Mouse (Mus musculus): ENCODE data around the gene Stat2.

Gene Stat2

GRCm38 (mm10) chr10:128270287-128270841, at the start of gene Stat2:
Gene Stat2, plus strand, starts transcription at chr10:128270559.
- peak; percentile 94 for DNase-seq (ENCODE audit: low read depth, low spot score)

GRCm38 (mm10) chr10:128221533-128222286, 48.6 kb upstream of the Stat2 start:
- no peak for DNase-seq (ENCODE audit: low read depth, low spot score)

GRCm38 (mm10) chr10:128225064-128225463, 45.3 kb upstream of the Stat2 start:
- DNase-seq (ENCODE audit: low read depth, low spot score): no peak

GRCm38 (mm10) chr10:128225538-128225937, 44.8 kb upstream of the Stat2 start, which contains the start of gene Mip:
Gene Mip, plus strand, starts transcription at chr10:128225838.
- no peak for DNase-seq (ENCODE audit: low read depth, low spot score)

- DNase-seq (ENCODE audit: low read depth, low spot score): no peak
Observed at GRCm38 (mm10) chr10:128227592-128227991, 42.8 kb upstream of the Stat2 start.

- DNase-seq (ENCODE audit: low read depth, low spot score): no peak
Observed at GRCm38 (mm10) chr10:128228009-128228408, 42.4 kb upstream of the Stat2 start.

GRCm38 (mm10) chr10:128230582-128230981, 39.8 kb upstream of the Stat2 start:
- DNase-seq (ENCODE audit: low read depth, low spot score): no peak

GRCm38 (mm10) chr10:128231146-128231545, 39.2 kb upstream of the Stat2 start:
- no peak for DNase-seq (ENCODE audit: low read depth, low spot score)

- no peak for DNase-seq (ENCODE audit: low read depth, low spot score)
Observed at GRCm38 (mm10) chr10:128231697-128232419, 38.5 kb upstream of the Stat2 start, which contains the start of gene Timeless. Gene Timeless, plus strand, starts transcription at chr10:128232065.

GRCm38 (mm10) chr10:128232420-128232985, 37.9 kb upstream of the Stat2 start:
- DNase-seq (ENCODE audit: low read depth, low spot score): no peak

- no peak for DNase-seq (ENCODE audit: low read depth, low spot score)
Observed at GRCm38 (mm10) chr10:128236321-128236720, 34.0 kb upstream of the Stat2 start.

- no peak for DNase-seq (ENCODE audit: low read depth, low spot score)
Observed at GRCm38 (mm10) chr10:128237807-128238480, 32.4 kb upstream of the Stat2 start.

- DNase-seq (ENCODE audit: low read depth, low spot score): no peak
Observed at GRCm38 (mm10) chr10:128239140-128239539, 31.2 kb upstream of the Stat2 start.

- no peak for DNase-seq (ENCODE audit: low read depth, low spot score)
Observed at GRCm38 (mm10) chr10:128240131-128240530, 30.2 kb upstream of the Stat2 start.

- DNase-seq (ENCODE audit: low read depth, low spot score): no peak
Observed at GRCm38 (mm10) chr10:128243252-128243651, 27.1 kb upstream of the Stat2 start.

GRCm38 (mm10) chr10:128244121-128244520, 26.2 kb upstream of the Stat2 start:
- no peak for DNase-seq (ENCODE audit: low read depth, low spot score)

- no peak for DNase-seq (ENCODE audit: low read depth, low spot score)
Observed at GRCm38 (mm10) chr10:128247020-128247732, 23.2 kb upstream of the Stat2 start.

GRCm38 (mm10) chr10:128250565-128250964, 19.8 kb upstream of the Stat2 start:
- no peak for DNase-seq (ENCODE audit: low read depth, low spot score)

GRCm38 (mm10) chr10:128253677-128254255, 16.6 kb upstream of the Stat2 start, which contains the start of gene Apon:
Gene Apon, plus strand, starts transcription at chr10:128254096.
- no peak for DNase-seq (ENCODE audit: low read depth, low spot score)

- DNase-seq (ENCODE audit: low read depth, low spot score): no peak
Observed at GRCm38 (mm10) chr10:128255925-128256324, 14.4 kb upstream of the Stat2 start.
